Mouse (Mus musculus) megakaryocyte-erythroid progenitor cell, adult 5-6 weeks (primary cell): ENCODE results near the gene Vmn1r120. TPM values are rescaled to one million over a fixed set of nuclear protein-coding genes. Genes with fewer than 3 reads are reported as not detected.
"Not testable (repeated sequence)": the region's sequence is repeated elsewhere in the genome, so short reads cannot be mapped to it uniquely, and the experiment has no call there.

Experiments used
- ATAC-seq: replicated peaks from 2 replicates; pipeline ENCODE4 v1.8.0; 2016; ENCODE audit warnings: mild to moderate bottlenecking, inconsistent platforms; ENCODE audit not compliant: severe bottlenecking, poor library complexity, low FRiP score, low TSS enrichment
- total RNA-seq, 2 experiments: library from RNA; stranded (forward) in 1 of 2; stranded (reverse) in 1 of 2; fragments of 200-1000, 215-1000 nt in 1 of 2; fragments of >200 nt in 1 of 2; fragmentation: Nextera tagmentation in 1 of 2; gene quantifications; 2 replicates each; pipeline ENCODE4 v1.2.3; 2014 to 2017

The Vmn1r120 gene
- total RNA-seq (2014; fragmentation: Nextera tagmentation), result not detected in 2 replicates
- total RNA-seq (2017), result not detected in 2 replicates

DNA sequence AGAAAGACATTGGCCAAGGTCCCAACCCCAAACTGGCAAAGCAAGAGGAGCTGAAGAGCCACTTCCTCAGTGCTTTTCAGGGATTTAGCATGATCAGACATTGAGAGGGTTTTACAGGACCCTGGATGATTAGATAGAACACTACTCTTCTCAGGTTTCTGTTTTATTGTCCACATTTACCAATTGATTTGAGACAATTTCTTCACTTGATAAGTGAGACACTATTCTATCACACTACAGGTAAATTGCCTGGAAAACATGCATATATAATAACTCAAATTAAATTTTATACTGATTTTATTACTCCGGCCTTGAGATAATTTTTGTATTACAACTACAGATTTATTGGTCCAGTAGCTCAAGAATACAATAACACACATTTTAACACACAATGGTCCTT, at the start of gene Vmn1r120:
Vmn1r120 (minus strand) TSS at position 101 of the 400 bp plus-strand sequence.
- not testable (repeated sequence) for ATAC-seq

GRCm38 (mm10) chr7:21098413-21098812, 44.8 kb upstream of the Vmn1r120 start, which contains the start of gene Vmn1r121:
Gene Vmn1r121, minus strand, starts transcription at chr7:21098513.
- ATAC-seq, result not testable (repeated sequence)

GRCm38 (mm10) chr7:21012355-21012754, 41.2 kb downstream of the Vmn1r120 start, which contains the start of gene Vmn1r119:
Gene Vmn1r119, minus strand, starts transcription at chr7:21012455.
- ATAC-seq, result not testable (repeated sequence)

Other genes with a start within 250 kb of the Vmn1r120 start
- not detected in 2 replicates for gene Vmn1r114, start 241.6 kb downstream of the Vmn1r120 start, total RNA-seq (2014; fragmentation: Nextera tagmentation)
- not detected in 2 replicates for gene Vmn1r114, start 241.6 kb downstream of the Vmn1r120 start, total RNA-seq (2017)
- gene Vmn1r115, start 208.8 kb downstream of the Vmn1r120 start, total RNA-seq (2014; fragmentation: Nextera tagmentation), result not detected in 2 replicates
- gene Vmn1r115, start 208.8 kb downstream of the Vmn1r120 start, total RNA-seq (2017), result not detected in 2 replicates
- not detected in 2 replicates for gene Vmn1r116, start 181.5 kb downstream of the Vmn1r120 start, total RNA-seq (2014; fragmentation: Nextera tagmentation)
- gene Vmn1r116, start 181.5 kb downstream of the Vmn1r120 start, total RNA-seq (2017), result not detected in 2 replicates
- gene Vmn1r117, start 169.7 kb downstream of the Vmn1r120 start, total RNA-seq (2014; fragmentation: Nextera tagmentation), result not detected in 2 replicates
- not detected in 2 replicates for gene Vmn1r117, start 169.7 kb downstream of the Vmn1r120 start, total RNA-seq (2017)
- not detected in 2 replicates for gene Vmn1r118, start 141.4 kb downstream of the Vmn1r120 start, total RNA-seq (2014; fragmentation: Nextera tagmentation)
- gene Vmn1r118, start 141.4 kb downstream of the Vmn1r120 start, total RNA-seq (2017), result not detected in 2 replicates
- not detected in 2 replicates for gene Vmn1r119, start 41.3 kb downstream of the Vmn1r120 start, total RNA-seq (2014; fragmentation: Nextera tagmentation)
- gene Vmn1r119, start 41.3 kb downstream of the Vmn1r120 start, total RNA-seq (2017), result not detected in 2 replicates
- gene Vmn1r121, start 44.7 kb upstream of the Vmn1r120 start, total RNA-seq (2014; fragmentation: Nextera tagmentation), result not detected in 2 replicates
- gene Vmn1r121, start 44.7 kb upstream of the Vmn1r120 start, total RNA-seq (2017), result not detected in 2 replicates
- gene Vmn1r122, start 80.3 kb upstream of the Vmn1r120 start, total RNA-seq (2014; fragmentation: Nextera tagmentation), result not detected in 2 replicates
- gene Vmn1r122, start 80.3 kb upstream of the Vmn1r120 start, total RNA-seq (2017), result not detected in 2 replicates
- not detected in 2 replicates for gene Vmn1r123, start 108.4 kb upstream of the Vmn1r120 start, total RNA-seq (2014; fragmentation: Nextera tagmentation)
- gene Vmn1r123, start 108.4 kb upstream of the Vmn1r120 start, total RNA-seq (2017), result not detected in 2 replicates
- not detected in 2 replicates for gene Gm5157, start 136.6 kb upstream of the Vmn1r120 start, total RNA-seq (2014; fragmentation: Nextera tagmentation)
- not detected in 2 replicates for gene Gm5157, start 136.6 kb upstream of the Vmn1r120 start, total RNA-seq (2017)
- not detected in 2 replicates for gene Vmn1r124, start 206.8 kb upstream of the Vmn1r120 start, total RNA-seq (2014; fragmentation: Nextera tagmentation)
- gene Vmn1r124, start 206.8 kb upstream of the Vmn1r120 start, total RNA-seq (2017), result not detected in 2 replicates
- gene Vmn1r125, start 218.4 kb upstream of the Vmn1r120 start, total RNA-seq (2014; fragmentation: Nextera tagmentation), result not detected in 2 replicates
- not detected in 2 replicates for gene Vmn1r125, start 218.4 kb upstream of the Vmn1r120 start, total RNA-seq (2017)
- not detected in 2 replicates for gene Vmn1r126, start 247.7 kb upstream of the Vmn1r120 start, total RNA-seq (2014; fragmentation: Nextera tagmentation)
- gene Vmn1r126, start 247.7 kb upstream of the Vmn1r120 start, total RNA-seq (2017), result not detected in 2 replicates